Mouse (Mus musculus) E14TG2a.4 (cell line): ENCODE results near the gene Dgkg.
A peak's percentile ranks its signal among the peaks of the same experiment; 100 is the strongest.

Source experiments
- H3K27me3 ChIP-seq: 2 replicates; pipeline ENCODE4 v1.6.1; 2014; ENCODE audit warnings: low read length, control low read depth; ENCODE audit not compliant: insufficient read depth
- H3K36me3 ChIP-seq: 2 replicates; pipeline ENCODE4 v1.6.1; 2014; ENCODE audit warnings: low read length, control low read depth; ENCODE audit not compliant: insufficient read depth
- H3K4me1 ChIP-seq: replicated peaks from 2 replicates; pipeline ENCODE4 v1.6.1; 2014; ENCODE audit warnings: low read depth, low read length, control low read depth
- H3K4me3 ChIP-seq: replicated peaks from 2 replicates; pipeline ENCODE4 v1.5.1; 2014; ENCODE audit warnings: mild to moderate bottlenecking, low read length
- H3K9me3 ChIP-seq: 2 replicates; pipeline ENCODE4 v1.6.1; 2014; ENCODE audit warnings: low read length, control low read depth
- CTCF ChIP-seq: conservative IDR thresholded peaks from 2 replicates; pipeline ENCODE4 v1.5.1; 2014; ENCODE audit warnings: low read length
- NANOG ChIP-seq: IDR thresholded peaks from 2 replicates; pipeline ENCODE4 v1.6.1; 2014; ENCODE audit warnings: borderline replicate concordance, low read length, mixed read lengths
- POU5F1 ChIP-seq: IDR thresholded peaks from 2 replicates; pipeline ENCODE4 v1.6.1; 2014; ENCODE audit warnings: low read length, borderline replicate concordance

The Dgkg gene

DNA sequence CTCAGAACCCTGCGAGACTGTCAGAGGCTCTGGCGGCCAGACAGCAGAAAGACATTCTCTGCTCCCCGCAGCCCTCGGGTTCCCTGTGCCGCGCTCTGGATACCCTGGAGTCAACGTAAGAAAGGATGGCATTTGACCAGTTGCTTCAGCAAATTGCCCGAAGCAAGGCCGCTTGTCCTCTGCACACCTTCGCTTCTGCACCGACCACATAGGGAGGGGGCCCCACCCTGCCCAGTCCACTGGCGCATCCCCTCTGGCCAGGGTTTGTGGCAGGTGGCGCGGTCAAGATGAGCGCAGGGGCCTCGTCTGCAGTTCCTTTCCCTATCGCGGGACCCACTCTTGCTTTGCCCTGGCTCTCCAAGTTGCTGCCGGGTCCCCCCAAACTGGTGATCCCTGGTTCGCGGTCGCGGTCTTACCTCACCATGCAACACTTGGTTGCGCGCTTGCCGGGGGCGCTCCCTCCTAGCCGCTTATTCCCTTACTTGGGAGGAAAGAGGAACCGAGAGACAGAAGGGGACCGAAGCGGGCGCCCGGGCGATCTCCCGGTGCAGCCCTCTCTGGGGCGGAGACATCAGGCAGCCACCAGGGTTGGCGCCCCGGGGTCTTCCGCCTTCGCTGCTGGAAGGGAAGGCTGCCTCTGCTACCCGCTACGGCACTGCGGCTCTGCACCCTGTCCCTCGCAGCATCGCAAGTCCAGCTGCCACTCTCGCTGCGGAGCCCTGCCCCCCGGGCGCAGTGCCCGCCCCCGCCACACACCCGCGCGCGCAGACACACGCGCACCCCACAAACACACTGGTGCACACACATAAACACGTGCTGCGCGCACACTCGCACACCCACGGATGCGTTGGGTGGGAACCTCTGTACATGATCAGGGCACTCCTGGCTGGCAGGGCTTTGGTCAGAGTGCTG, at the start of gene Dgkg:
TSS of gene Dgkg (minus strand) at position 689 of the 912 bp plus-strand sequence.
- TF ChIP-seq CTCF (no peak), POU5F1 (peak; percentile 77)
- H3K4me1 ChIP-seq, result peaks cover 18% of the 10 kb centered on the region

DNA sequence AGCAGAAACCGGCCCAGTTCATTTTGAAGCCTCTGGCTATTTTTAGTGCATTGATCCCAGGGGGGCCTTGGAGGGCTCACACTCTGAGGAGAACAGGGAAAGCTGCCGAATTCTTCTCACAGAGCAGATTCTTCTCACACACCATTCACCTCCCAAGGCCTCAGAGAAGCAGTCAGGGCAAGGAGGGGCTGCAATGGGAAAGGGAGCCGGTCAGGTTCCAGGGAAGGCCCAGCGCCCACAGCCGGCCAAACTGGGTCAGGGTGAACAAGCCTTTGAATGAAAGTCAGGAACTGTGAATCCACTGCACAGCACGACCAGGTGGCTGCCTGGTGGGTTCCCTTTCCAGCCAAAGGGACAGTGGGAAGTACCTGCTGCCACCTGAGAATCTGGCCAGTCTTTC, 47.9 kb upstream of the Dgkg start:
- Histone ChIP-seq H3K9me3 (no peaks in the 10 kb centered on the region), H3K36me3 (no peaks in the 10 kb centered on the region), H3K4me3 (no peak overlapping the region), H3K4me1 (no peaks in the 10 kb centered on the region), H3K27me3 (peaks cover 15% of the 10 kb centered on the region)
- no peak for TF ChIP-seq CTCF
- TF ChIP-seq POU5F1, result no peak
- no peak for TF ChIP-seq NANOG

More for the DNA sequence above, at the start of gene Dgkg:
- Histone ChIP-seq H3K36me3 (no peaks in the 10 kb centered on the region), H3K9me3 (no peaks in the 10 kb centered on the region), H3K27me3 (peaks cover 77% of the 10 kb centered on the region), H3K4me3 (peak within 1 kb of the TSS; percentile 81)

- TF ChIP-seq POU5F1 (no peak), NANOG (no peak), CTCF (no peak)
- H3K36me3 ChIP-seq, result no peaks in the 10 kb centered on the region
- H3K27me3 ChIP-seq, result peaks cover 20% of the 10 kb centered on the region
- no peaks in the 10 kb centered on the region for H3K9me3 ChIP-seq
- H3K4me3 ChIP-seq, result no peak overlapping the region
- no peaks in the 10 kb centered on the region for H3K4me1 ChIP-seq
These were observed 47.1 kb upstream of the Dgkg start for GRCm38 (mm10) chr16:22704136-22704535.

DNA sequence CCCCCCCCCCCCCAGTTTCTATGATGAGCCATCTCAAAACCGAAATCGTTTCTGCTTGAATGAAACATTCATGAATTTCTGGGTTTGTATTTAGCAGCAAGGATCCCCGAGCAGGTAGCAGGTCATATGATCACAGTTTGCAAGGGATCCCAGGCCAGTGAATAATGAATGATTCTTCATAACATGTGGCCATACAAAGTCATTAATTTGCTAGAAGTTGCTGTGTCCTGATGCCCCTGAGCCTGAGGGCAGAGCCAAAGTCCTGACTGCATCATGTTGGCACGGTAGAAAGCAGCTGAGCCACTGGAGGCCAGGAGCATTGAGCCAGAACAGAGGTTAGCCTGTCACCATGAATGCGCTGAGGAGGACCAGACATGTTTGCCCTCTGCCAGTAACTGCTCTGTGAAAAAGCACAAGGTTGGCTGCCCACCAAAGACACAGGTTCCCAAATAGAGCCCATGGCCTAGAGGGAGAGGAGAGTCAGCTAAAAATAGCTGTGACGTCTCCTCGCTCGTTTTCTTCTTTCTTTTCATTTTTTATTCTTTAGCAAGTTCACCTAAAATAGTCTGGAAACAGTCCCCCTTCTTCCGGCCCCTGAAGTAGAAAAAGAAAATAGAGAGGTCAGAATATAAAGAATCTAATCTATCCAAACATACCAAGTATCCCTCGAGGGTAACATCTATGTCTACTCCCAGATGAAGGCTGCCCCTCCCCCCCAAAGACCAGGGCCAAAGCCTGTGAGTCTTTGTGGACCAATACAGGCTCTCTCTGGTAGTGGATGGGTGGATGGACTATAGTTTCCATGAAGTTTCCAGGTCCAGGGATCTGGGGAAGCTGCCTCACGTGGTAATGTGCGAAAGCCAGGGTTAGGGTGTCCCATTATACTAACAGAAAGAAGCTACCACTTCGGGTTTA, 42.1 kb upstream of the Dgkg start:
- TF ChIP-seq POU5F1, result no peak
- TF ChIP-seq CTCF, result no peak
- no peak for TF ChIP-seq NANOG
- Histone ChIP-seq H3K27me3 (peaks cover 8% of the 10 kb centered on the region; the same call in 1 of the 2 replicates), H3K4me3 (no peak overlapping the region), H3K4me1 (no peaks in the 10 kb centered on the region), H3K9me3 (no peaks in the 10 kb centered on the region), H3K36me3 (no peaks in the 10 kb centered on the region)

GRCm38 (mm10) chr16:22698101-22698500, 41.1 kb upstream of the Dgkg start:
- TF ChIP-seq CTCF, result no peak
- TF ChIP-seq NANOG, result no peak
- TF ChIP-seq POU5F1, result no peak
- Histone ChIP-seq H3K4me3 (no peak overlapping the region), H3K9me3 (no peaks in the 10 kb centered on the region), H3K4me1 (no peaks in the 10 kb centered on the region), H3K36me3 (no peaks in the 10 kb centered on the region), H3K27me3 (peaks cover 8% of the 10 kb centered on the region; the same call in 1 of the 2 replicates)

DNA sequence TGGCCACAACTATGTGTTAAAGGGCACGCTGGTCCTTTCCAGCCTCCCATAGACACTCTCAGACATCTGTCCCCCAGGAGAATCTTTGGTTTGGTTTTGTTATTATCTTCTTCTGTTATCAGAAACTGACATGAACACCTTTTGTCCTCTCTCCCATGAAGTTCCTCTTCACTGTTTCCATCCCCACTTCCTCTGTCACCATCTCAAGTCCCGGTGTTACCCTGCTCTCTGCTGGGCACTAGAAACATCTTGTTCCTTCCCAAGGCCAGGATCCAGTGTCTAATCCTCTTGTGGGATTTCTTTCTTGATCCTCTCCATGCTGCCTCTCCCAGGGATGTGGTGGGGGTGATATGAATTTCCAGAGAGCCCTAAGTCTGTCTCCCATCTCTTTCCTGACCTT, 32.6 kb upstream of the Dgkg start:
- Histone ChIP-seq H3K4me3 (no peak overlapping the region), H3K27me3 (peaks cover 14% of the 10 kb centered on the region; the same call in 1 of the 2 replicates), H3K9me3 (no peaks in the 10 kb centered on the region), H3K4me1 (0 out of 2 replicates have a peak, but pooled peaks cover 4% of the 10 kb centered on the region), H3K36me3 (no peaks in the 10 kb centered on the region)
- no peak for TF ChIP-seq CTCF
- TF ChIP-seq POU5F1, result no peak
- no peak for TF ChIP-seq NANOG

DNA sequence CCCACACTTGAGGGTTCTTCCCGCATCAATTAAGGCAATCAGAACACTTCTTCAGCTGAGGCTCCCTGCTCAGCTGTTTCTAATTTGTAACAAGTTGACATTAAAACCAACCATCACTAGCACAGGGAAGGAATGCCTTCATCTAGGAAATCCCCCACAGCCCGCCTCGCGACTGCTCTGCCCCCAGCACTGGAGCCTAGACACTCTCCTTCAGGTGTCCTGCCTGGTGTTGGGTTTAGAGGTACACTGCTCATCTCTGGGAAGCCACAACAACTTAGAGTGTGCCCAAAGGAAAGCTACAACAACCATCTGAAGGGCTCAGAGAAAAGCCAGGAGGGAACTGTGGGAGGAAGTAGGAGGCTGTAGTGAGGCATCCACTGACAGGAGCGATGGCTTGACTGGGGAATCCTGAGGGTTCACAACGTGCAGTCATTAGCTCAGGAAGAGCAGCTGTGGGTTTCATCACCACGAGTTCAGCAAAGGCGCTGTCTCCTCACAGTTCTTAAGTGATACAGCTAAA, 30.8 kb upstream of the Dgkg start:
- Histone ChIP-seq H3K36me3 (no peaks in the 10 kb centered on the region), H3K9me3 (no peaks in the 10 kb centered on the region), H3K4me1 (0 out of 2 replicates have a peak, but pooled peaks cover 4% of the 10 kb centered on the region), H3K27me3 (peaks cover 14% of the 10 kb centered on the region; the same call in 1 of the 2 replicates), H3K4me3 (no peak overlapping the region)
- TF ChIP-seq POU5F1 (no peak), CTCF (no peak), NANOG (no peak)

DNA sequence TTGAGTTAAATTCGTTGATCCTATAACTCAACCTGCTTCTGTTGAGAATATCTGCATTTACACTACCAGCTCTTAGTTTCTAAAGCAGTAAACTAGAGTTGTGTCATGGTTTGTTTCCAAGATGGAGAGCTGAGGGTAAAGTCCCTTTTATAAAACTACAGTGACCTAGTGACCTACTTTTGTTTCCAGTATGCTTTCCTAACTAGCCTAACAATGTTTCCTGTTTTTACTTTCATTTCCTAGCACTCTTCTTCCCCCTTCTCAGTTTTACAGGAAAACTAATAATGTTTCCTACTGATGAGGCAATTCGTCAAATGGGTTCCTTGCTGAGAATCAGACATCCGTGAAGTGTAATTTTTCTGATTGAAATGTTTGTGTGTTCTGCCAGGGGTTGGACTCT, 26.6 kb upstream of the Dgkg start:
- H3K9me3 ChIP-seq, result no peaks in the 10 kb centered on the region
- 0 out of 2 replicates have a peak, but pooled peaks cover 4% of the 10 kb centered on the region for H3K4me1 ChIP-seq
- TF ChIP-seq CTCF, result no peak
- TF ChIP-seq NANOG, result no peak
- TF ChIP-seq POU5F1, result no peak
- no peak overlapping the region for H3K4me3 ChIP-seq
- H3K36me3 ChIP-seq, result no peaks in the 10 kb centered on the region
- peaks cover 14% of the 10 kb centered on the region; the same call in 1 of the 2 replicates for H3K27me3 ChIP-seq
